Mouse (Mus musculus) megakaryocyte, embryonic 14.5 days (primary cell): ENCODE results near the gene Opcml.

Experiments used
- FLI1 ChIP-seq: IDR thresholded peaks from 2 replicates; pipeline ENCODE4 v1.6.1; 2012; ENCODE audit warnings: low read length, inconsistent platforms, mixed read lengths
- GATA1 ChIP-seq: IDR thresholded peaks from 3 replicates; pipeline ENCODE4 v1.6.1; 2012; ENCODE audit warnings: mixed read lengths, low read length, inconsistent platforms, borderline replicate concordance

DNA sequence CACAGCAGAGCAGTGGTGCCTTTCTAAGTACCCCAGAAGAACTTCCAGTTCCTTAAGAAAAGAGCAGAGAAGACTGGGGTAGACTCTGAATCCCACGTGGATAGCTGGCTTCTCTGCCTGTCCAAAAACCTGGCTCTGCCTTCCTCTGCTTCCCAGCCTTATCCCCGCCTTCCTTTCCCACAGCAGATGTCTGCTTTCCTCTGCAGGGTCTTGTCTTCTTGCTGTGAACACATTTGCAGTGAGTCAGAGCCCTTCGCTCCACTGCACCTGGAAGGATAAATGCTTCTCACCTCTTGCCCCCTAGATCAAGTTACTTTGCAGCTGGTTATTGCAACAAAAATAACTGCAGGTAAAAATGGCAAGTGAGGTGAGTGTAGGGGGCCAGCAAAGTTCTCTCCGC, 290.1 kb downstream of the Opcml start:
- TF ChIP-seq FLI1 (no peak), GATA1 (no peak)
